Mouse (Mus musculus) splenic B cell, adult 2 months (primary cell): ENCODE results near the gene Ccdc152.
"Not testable (repeated sequence)": the region's sequence is repeated elsewhere in the genome, so short reads cannot be mapped to it uniquely, and the experiment has no call there.

Source experiments
- DNase-seq: peaks from one replicate; pipeline ENCODE4 v3.0.0-alpha.2; 2011; ENCODE audit warnings: low read depth, low spot score
- H3K27me3 ChIP-seq: 2 replicates; pipeline ENCODE4 v1.6.1; 2012; ENCODE audit warnings: mild to moderate bottlenecking, low read length, moderate library complexity, mixed read lengths; ENCODE audit not compliant: control insufficient read depth, poor library complexity, insufficient read depth, severe bottlenecking
- H3K36me3 ChIP-seq: 2 replicates; pipeline ENCODE4 v1.6.1; 2012; ENCODE audit warnings: mild to moderate bottlenecking, low read length, moderate library complexity, mixed read lengths; ENCODE audit not compliant: control insufficient read depth, poor library complexity, insufficient read depth, severe bottlenecking

The Ccdc152 gene

DNA sequence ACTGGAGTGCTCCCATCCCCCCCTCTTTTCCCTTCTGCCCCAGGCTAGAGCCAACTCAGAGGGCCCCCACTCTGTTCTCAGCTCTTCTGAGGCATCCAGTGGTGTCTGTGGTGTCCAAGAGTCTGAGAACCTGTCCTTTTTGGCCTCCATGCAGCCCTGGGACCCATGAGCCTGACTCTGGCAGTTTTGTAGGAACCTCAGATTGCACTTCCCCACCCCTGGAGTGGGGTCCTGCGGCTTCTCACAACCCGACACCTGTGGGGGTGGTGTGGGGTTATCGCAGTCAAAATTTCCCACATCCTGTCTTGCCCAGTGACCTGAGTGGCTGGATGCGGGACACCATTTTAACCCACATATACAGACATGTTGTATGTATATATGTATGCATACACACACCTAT is 39.0 kb downstream of the Ccdc152 start:
- no peak for DNase-seq
- no peaks in the 10 kb centered on the region for H3K27me3 ChIP-seq
- no peaks in the 10 kb centered on the region for H3K36me3 ChIP-seq

DNA sequence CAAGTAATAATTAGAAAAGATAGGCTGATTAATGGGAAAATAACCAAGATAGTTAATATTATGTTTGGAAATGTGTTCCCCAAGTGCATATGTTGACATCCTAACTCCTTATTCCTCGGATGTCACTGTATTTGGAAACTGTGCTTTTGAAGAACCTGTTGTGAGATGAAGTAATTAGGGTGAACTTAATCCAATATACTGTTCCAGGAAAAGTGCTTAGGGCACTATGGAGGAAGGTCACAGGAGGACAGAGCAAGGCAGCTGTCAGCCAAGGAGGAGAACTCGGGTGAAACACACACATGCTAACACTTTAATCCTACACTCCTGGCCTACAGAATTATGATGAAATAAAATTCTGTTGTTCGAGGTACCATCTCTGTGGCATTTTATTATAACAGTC is 40.4 kb downstream of the Ccdc152 start:
- H3K36me3 ChIP-seq: no peaks in the 10 kb centered on the region

DNA sequence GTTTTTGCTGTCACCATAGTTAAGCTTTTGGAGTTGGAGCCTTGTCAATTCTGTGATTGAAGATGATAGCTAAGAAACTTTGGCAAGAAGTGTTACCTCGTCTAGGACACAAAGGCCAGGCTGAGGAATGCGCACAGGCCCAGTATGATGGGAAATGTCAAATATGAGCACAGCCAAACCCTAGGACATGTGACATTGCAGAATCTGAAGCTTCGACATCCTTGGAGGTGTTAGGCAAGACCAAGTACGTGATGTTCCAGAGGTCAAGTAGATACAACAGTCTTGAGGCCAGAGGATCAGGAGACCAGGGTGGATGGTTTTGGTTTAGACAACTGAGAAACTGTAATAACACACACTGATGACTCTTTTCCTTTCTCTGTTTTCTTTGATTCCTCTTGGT is 43.0 kb downstream of the Ccdc152 start:
- H3K36me3 ChIP-seq: no peaks in the 10 kb centered on the region
- H3K27me3 ChIP-seq: no peaks in the 10 kb centered on the region
- no peak for DNase-seq

More for the DNA sequence above, 40.4 kb downstream of the Ccdc152 start:
- no peaks in the 10 kb centered on the region for H3K27me3 ChIP-seq
- DNase-seq: no peak

DNA sequence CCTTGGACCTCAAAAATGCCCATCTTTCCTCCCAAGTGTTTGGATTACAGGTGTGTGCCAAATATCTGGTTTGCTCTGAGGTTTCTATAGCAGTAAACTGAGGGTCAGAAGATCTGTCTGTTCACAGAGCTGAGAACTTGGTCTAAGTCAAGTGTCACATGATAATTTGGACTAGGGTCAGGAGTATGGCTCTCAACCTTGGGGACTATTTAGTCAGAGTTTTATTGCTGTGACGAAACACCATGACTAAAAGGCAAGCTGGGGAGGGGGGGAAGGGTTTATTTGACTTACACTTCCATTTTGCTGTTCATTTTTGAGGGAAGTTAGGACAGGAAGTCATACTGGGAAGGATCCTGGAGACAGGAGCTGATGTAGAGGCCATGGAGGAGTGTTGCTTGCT is 44.3 kb downstream of the Ccdc152 start:
- H3K27me3 ChIP-seq: no peaks in the 10 kb centered on the region
- DNase-seq: no peak
- H3K36me3 ChIP-seq: no peaks in the 10 kb centered on the region

DNA sequence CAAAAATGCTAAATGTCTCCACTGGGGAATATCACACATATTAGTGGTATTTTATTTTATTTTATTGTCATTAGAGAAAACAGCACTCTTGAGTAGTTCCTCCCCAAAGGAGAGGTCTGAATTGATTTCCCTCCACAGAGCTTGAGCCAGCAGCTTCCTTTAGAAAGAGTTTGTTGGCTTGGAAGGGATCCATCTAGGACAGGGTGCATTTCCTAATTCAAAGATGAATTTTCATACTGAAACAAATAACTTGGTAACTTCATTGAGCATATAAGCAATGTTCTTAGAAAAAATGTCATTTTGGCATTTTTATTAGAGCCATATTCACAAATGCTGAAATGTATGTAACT is 51.6 kb downstream of the Ccdc152 start:
- H3K27me3 ChIP-seq: no peaks in the 10 kb centered on the region
- DNase-seq: no peak
- H3K36me3 ChIP-seq: no peaks in the 10 kb centered on the region

- DNase-seq: no peak
- H3K36me3 ChIP-seq: no peaks in the 10 kb centered on the region
- H3K27me3 ChIP-seq: no peaks in the 10 kb centered on the region
These were observed 52.2 kb downstream of the Ccdc152 start for GRCm38 (mm10) chr15:3251031-3251717.

DNA sequence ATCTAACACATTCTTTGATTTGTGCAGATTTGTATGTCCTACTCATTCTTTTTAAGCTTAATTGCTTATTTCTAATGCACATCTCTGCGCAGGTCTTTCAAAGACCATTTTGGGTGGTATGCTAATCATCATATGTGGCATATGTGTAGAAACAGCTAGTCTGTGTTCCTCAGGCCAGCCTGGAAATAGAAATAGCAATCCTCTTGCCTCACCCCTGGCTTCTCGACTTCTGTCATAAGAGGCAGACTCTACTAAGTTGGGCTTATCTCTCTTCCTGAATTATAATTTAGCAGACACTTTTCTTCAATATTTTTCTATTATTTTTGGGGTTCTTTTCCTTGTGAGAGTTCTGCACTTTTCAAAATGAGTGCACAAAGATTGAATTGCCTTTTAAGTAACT is 52.7 kb downstream of the Ccdc152 start:
- no peak for DNase-seq
- H3K27me3 ChIP-seq: no peaks in the 10 kb centered on the region
- no peaks in the 10 kb centered on the region for H3K36me3 ChIP-seq

DNA sequence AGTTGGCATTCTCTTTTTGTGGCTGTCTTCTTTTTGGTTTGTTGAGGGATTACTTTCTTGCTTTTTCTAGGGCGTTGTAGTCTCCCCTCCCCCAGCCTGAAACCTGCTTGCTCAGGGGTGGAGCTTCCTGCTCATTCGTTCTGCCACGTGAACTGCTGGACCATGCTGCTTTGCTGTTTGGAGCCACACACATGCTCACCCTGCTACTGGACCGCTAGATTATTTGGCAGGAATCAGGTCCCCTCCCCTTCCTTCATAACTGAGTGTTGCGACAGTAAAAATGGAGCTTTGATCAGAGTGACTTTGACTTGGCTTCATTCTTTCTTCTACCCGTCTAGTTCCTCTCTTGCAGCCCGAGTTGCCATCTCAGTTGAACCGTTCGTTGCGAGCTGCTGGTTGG is 58.3 kb downstream of the Ccdc152 start:
- not testable (repeated sequence) for H3K36me3 ChIP-seq, DNase-seq

GRCm38 (mm10) chr15:3237963-3238362 is 65.4 kb downstream of the Ccdc152 start:
- Histone ChIP-seq H3K27me3 (no peaks in the 10 kb centered on the region), H3K36me3 (no peaks in the 10 kb centered on the region)
- no peak for DNase-seq

More for the DNA sequence above, 58.3 kb downstream of the Ccdc152 start:
- not testable (repeated sequence) for H3K27me3 ChIP-seq

GRCm38 (mm10) chr15:3236338-3236737 is 67.0 kb downstream of the Ccdc152 start:
- no peaks in the 10 kb centered on the region for H3K36me3 ChIP-seq
- no peaks in the 10 kb centered on the region for H3K27me3 ChIP-seq
- no peak for DNase-seq

DNA sequence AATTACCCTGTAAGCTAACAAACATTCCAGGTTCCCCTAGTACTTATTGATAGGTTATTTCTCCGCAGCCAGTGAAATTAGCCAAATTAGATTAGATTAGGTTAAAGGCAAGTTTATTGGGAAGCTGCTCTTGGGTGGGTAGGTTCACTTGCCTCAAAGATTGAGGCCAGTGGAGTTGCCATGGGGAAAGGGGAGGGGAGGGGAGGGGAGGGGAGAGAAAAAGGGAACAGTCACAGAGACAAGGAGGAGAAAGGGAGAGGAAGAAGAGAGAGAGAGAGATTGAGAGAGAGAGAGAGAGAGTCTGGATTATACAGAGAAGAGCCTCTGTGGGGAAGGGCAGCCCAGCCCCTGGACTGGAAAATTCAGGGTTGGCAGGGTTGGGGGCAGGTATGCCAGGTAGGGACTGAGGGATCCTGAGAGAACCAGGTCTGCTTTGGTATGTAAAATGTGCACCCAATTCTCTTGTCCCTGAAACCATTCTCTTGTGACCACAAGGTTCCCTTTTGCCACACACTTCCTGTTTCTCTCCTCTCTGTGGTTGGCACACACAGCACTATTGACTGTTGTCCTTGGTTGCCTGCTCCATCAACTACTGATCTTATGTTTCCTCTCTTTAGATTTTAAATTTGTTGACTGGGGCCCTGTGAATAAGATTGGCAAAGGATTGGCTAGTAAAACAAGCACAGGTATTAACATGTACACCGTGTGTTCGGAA is 69.3 kb downstream of the Ccdc152 start:
- DNase-seq: peak; percentile 55
- Histone ChIP-seq H3K27me3 (no peaks in the 10 kb centered on the region), H3K36me3 (no peaks in the 10 kb centered on the region)

GRCm38 (mm10) chr15:3232168-3232835 is 71.0 kb downstream of the Ccdc152 start:
- DNase-seq: no peak
- no peaks in the 10 kb centered on the region for H3K36me3 ChIP-seq
- no peaks in the 10 kb centered on the region for H3K27me3 ChIP-seq

DNA sequence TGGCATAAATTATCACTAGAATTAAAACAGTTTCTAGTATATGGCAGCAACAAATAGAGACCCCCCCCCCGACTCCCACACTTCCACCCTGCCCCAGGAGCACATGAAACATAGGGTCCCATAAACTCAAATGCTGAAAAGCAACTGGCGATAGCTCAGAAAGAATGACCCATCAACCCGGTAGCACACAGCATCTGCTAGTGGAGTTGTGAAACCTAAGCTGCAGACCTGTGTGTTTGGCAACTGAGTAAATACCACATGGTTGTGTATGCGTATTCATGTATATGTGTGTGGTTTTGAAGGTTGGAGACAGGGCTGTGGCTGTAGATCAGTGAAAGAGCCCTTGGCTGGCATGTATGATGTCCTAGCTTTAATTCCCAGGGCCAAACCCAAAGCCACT is 72.3 kb downstream of the Ccdc152 start:
- Histone ChIP-seq H3K36me3 (no peaks in the 10 kb centered on the region), H3K27me3 (no peaks in the 10 kb centered on the region)
- DNase-seq: no peak
